Mouse (Mus musculus) stomach, postnatal 0 days (tissue): ENCODE results near the gene Slco1a1. TPM values are rescaled to one million over a fixed set of nuclear protein-coding genes. Genes with fewer than 3 reads are reported as not detected.

Source experiments
- ATAC-seq: fragments of 200-750 bp; cut with Nextera tagmentation; 2 replicates; pipeline ENCODE4 v1.8.0; 2017; ENCODE audit not compliant: low FRiP score, low TSS enrichment
- DNase-seq: peaks from one replicate; pipeline ENCODE4 v3.0.0-alpha.2; 2016; ENCODE audit warnings: low spot score
- H3K27ac ChIP-seq: fragments of 300-500 bp; sonication (generic); replicated peaks from 2 replicates; pipeline ENCODE4 v1.5.1; 2014; ENCODE audit warnings: mild to moderate bottlenecking, control low read depth
- H3K27me3 ChIP-seq: fragments of 300-500 bp; sonication (generic); 2 replicates; pipeline ENCODE4 v1.6.1; 2014; ENCODE audit warnings: low read length; ENCODE audit not compliant: control insufficient read depth, insufficient read depth
- H3K36me3 ChIP-seq: fragments of 300-500 bp; sonication (generic); 2 replicates; pipeline ENCODE4 v1.6.1; 2014; ENCODE audit warnings: low read length, mixed read lengths; ENCODE audit not compliant: control insufficient read depth, insufficient read depth
- H3K4me1 ChIP-seq: fragments of 300-500 bp; sonication (generic); replicated peaks from 2 replicates; pipeline ENCODE4 v1.6.1; 2014; ENCODE audit warnings: antibody characterized with exemption; ENCODE audit not compliant: control insufficient read depth, insufficient read depth
- H3K4me2 ChIP-seq: fragments of 300-500 bp; sonication (generic); replicated peaks from 2 replicates; pipeline ENCODE4 v1.6.1; 2014; ENCODE audit warnings: low read depth, mild to moderate bottlenecking, control low read depth, moderate library complexity
- H3K4me3 ChIP-seq: fragments of 300-500 bp; sonication (generic); 2 replicates; pipeline ENCODE4 v1.5.1; 2014; ENCODE audit warnings: low read depth, low read length, control low read depth
- H3K9ac ChIP-seq: fragments of 300-500 bp; sonication (generic); 2 replicates; pipeline ENCODE4 v1.6.1; 2014; ENCODE audit warnings: mild to moderate bottlenecking, low read length, control low read depth, mixed read lengths
- H3K9me3 ChIP-seq: fragments of 300-500 bp; sonication (generic); 2 replicates; pipeline ENCODE4 v1.6.1; 2016; ENCODE audit warnings: low read length; ENCODE audit not compliant: control insufficient read depth
- CTCF ChIP-seq: IDR thresholded peaks from 2 replicates; pipeline ENCODE4 v1.5.1; 2016; ENCODE audit warnings: antibody characterized with exemption, low read depth, mild to moderate bottlenecking, moderate library complexity
- EP300 ChIP-seq: optimal IDR thresholded peaks from 2 replicates; pipeline ENCODE3; 2016; ENCODE audit warnings: antibody characterized with exemption
- WGBS: fragments of 180-500 bp; shearing (Covaris S2); extraction: QIAGEN DNeasy Blood & Tissue Kit; methylation state at CpG from one replicate; pipeline ENCODE4 v1.1.7; 2014; 5-methylcytosine and 5-hydroxymethylcytosine counted together
- polyA plus RNA-seq: library from polyadenylated mRNA; unstranded; fragments of >200 nt; fragmentation: Nextera tagmentation; extraction: Ambion mirVana; gene quantifications from 2 replicates; pipeline ENCODE4 v1.2.1, GENCODE M21; 2015

Gene Slco1a1
- not detected in 2 replicates for polyA plus RNA-seq

DNA sequence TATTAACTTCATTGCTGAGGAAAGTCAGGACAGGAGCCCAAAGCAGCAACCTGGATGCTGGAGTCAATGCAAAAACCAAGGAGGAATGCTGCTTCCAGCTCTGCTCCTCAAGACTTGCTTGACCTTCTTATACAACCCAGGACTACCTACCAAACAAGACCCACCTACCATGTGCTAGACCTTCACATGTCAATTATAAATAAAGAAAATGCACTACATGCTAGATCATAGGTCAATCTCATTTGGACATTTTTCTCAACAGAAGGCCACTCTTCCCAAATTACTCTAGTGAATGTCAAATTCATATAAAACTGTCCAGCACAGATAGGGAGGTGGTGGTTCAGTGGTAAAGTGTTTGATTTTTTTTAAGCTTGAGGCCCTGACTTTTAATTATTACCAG is at the start of gene Slco1a1:
TSS of gene Slco1a1 (minus strand) at position 101 of the 400 bp plus-strand sequence.
- H3K9me3 ChIP-seq: no peaks in the 10 kb centered on the region
- no peak for TF ChIP-seq EP300
- no peak for TF ChIP-seq CTCF
- no peak within 1 kb of the TSS for H3K4me2 ChIP-seq
- H3K9ac ChIP-seq: no peak within 1 kb of the TSS
- no peaks in the 10 kb centered on the region for H3K27me3 ChIP-seq
- DNase-seq (no peak), ATAC-seq (no peak)
- no peaks in the 10 kb centered on the region for H3K4me1 ChIP-seq
- H3K27ac ChIP-seq: no peak within 1 kb of the TSS
- no peaks in the 10 kb centered on the region for H3K36me3 ChIP-seq
- H3K4me3 ChIP-seq: no peak within 1 kb of the TSS

DNA sequence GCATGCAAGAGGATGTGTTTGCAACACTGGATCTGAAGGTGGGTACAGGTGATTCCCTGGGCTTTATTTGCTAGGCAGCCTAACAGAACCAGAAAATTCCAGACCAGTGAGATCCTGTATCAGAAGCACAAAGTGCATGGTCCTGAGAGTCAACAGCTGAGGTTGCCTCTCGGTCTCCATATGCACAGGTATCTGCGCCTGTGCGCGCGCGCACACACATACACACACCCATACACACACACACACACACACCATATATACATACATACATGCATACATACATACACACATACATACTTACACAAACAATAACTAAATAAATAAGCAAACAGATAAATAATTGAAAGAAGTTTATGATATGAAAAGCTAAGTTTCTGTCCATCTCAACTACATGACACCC is 40.0 kb upstream of the Slco1a1 start:
- Histone ChIP-seq H3K9me3 (no peaks in the 10 kb centered on the region), H3K9ac (no peak overlapping the region), H3K27me3 (no peaks in the 10 kb centered on the region), H3K4me2 (no peak overlapping the region), H3K36me3 (no peaks in the 10 kb centered on the region), H3K4me1 (no peaks in the 10 kb centered on the region), H3K27ac (no peak overlapping the region), H3K4me3 (no peak overlapping the region)
- DNase-seq (no peak), ATAC-seq (no peak)
- no peak for TF ChIP-seq EP300
- no peak for TF ChIP-seq CTCF
- 97% methylated on average over 6 of the region's 6 CpGs for WGBS

DNA sequence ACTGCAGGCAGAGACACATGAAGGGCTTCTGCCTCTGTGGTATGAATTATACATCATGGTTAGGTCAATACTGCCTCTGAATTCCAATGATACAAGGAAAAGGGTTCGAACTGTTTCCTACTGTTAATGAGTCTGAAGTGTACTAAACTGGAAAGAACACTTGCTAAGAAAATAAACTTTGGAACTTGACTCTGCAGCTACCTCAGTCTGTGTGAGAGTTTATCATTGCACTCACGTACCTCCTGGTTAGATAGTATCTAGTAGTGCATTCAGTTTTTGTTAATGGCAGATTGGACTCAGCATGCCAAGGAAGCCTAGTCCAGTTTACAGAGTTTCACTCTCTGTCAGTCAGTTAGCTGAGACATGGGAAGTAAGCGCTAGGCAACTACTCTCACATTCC is 37.9 kb upstream of the Slco1a1 start:
- H3K27ac ChIP-seq: no peak overlapping the region
- TF ChIP-seq CTCF: no peak
- TF ChIP-seq EP300: no peak
- no peaks in the 10 kb centered on the region for H3K27me3 ChIP-seq

DNA sequence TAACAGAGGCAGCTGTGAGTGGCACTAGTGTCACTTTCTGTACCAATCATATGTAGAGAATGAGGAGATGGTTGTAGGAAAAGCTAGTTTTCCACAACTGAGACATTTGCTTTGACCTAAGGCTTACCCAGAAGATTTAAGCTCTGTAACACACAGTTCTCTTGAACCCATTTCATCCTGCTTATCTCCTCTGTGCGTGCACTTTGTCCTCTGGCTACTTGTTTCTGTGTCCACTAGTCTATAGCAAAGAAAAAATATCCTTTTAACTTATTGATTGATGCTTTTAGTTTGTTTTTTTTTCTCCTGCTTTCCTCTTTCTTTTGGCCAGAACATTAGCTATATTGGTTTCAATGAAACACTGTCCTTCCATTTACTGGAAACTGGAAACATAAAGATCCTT is 15.7 kb upstream of the Slco1a1 start:
- Histone ChIP-seq H3K27ac (no peak overlapping the region), H3K4me1 (no peaks in the 10 kb centered on the region), H3K4me3 (no peak overlapping the region), H3K27me3 (no peaks in the 10 kb centered on the region), H3K4me2 (no peak overlapping the region), H3K36me3 (no peaks in the 10 kb centered on the region), H3K9ac (no peak overlapping the region), H3K9me3 (no peaks in the 10 kb centered on the region)
- TF ChIP-seq CTCF (no peak), EP300 (no peak)
- WGBS: 68% methylated on average over 1 of the region's 1 CpGs
- DNase-seq: no peak
- ATAC-seq: no peak

More for the DNA sequence above, 37.9 kb upstream of the Slco1a1 start:
- H3K4me2 ChIP-seq: no peak overlapping the region
- no peaks in the 10 kb centered on the region for H3K4me1 ChIP-seq
- no peaks in the 10 kb centered on the region for H3K9me3 ChIP-seq
- ATAC-seq: no peak
- DNase-seq: no peak
- no peak overlapping the region for H3K9ac ChIP-seq
- H3K4me3 ChIP-seq: no peak overlapping the region
- no peaks in the 10 kb centered on the region for H3K36me3 ChIP-seq
- 72% methylated on average over 3 of the region's 3 CpGs for WGBS

DNA sequence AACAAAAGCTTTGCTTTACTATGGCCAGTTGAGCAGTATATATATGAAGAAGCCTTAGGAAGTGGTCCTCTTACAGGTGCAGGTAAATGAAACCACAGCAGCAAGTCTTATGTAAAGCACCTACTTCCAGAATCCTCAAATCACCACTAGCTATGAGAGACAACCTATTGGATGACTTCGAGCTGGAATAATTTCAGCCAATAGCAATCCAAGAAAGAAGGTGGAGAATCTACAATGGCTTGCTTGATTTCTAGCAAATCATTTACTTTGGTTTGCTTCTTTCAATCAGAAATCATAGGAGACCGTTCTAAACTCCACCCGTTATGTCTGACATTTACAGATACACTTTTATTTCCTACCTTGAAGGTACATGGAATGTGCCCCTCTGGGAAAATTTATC is 15.1 kb upstream of the Slco1a1 start:
- H3K27ac ChIP-seq: no peak overlapping the region
- ATAC-seq (no peak), DNase-seq (no peak)
- H3K27me3 ChIP-seq: no peaks in the 10 kb centered on the region
- no peak overlapping the region for H3K4me2 ChIP-seq
- H3K9ac ChIP-seq: no peak overlapping the region
- 86% methylated on average over 3 of the region's 3 CpGs for WGBS
- no peak overlapping the region for H3K4me3 ChIP-seq
- H3K36me3 ChIP-seq: no peaks in the 10 kb centered on the region
- TF ChIP-seq EP300: no peak
- TF ChIP-seq CTCF: no peak
- H3K9me3 ChIP-seq: no peaks in the 10 kb centered on the region
- no peaks in the 10 kb centered on the region for H3K4me1 ChIP-seq

DNA sequence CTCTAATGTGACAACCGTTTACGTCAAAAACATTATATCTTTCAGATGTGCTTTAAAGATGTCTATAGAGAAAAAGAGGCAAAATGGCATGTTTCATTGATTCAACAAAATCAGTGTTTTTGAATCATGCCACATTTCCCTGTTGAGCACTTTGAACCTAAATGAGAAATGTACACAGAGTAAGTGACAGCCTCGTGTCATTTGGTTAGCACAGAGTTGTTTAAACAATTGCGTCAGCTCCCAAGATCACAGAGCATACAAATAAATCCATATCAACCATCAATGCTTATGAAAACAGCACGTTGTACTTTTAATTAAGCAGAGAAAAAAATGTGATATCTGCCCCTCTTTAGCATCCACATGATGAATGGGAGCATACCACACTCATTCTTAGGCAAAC is 13.7 kb upstream of the Slco1a1 start:
- Histone ChIP-seq H3K4me1 (no peaks in the 10 kb centered on the region), H3K27ac (no peak overlapping the region), H3K9me3 (no peaks in the 10 kb centered on the region), H3K4me3 (no peak overlapping the region), H3K4me2 (no peak overlapping the region), H3K27me3 (no peaks in the 10 kb centered on the region), H3K36me3 (no peaks in the 10 kb centered on the region), H3K9ac (no peak overlapping the region)
- DNase-seq: no peak
- WGBS: 31% methylated on average over 5 of the region's 5 CpGs
- no peak for TF ChIP-seq EP300
- TF ChIP-seq CTCF: no peak
- ATAC-seq: no peak
